Mouse (Mus musculus): ENCODE measurements around the gene Atxn7l3b.

The Atxn7l3b gene

DNA sequence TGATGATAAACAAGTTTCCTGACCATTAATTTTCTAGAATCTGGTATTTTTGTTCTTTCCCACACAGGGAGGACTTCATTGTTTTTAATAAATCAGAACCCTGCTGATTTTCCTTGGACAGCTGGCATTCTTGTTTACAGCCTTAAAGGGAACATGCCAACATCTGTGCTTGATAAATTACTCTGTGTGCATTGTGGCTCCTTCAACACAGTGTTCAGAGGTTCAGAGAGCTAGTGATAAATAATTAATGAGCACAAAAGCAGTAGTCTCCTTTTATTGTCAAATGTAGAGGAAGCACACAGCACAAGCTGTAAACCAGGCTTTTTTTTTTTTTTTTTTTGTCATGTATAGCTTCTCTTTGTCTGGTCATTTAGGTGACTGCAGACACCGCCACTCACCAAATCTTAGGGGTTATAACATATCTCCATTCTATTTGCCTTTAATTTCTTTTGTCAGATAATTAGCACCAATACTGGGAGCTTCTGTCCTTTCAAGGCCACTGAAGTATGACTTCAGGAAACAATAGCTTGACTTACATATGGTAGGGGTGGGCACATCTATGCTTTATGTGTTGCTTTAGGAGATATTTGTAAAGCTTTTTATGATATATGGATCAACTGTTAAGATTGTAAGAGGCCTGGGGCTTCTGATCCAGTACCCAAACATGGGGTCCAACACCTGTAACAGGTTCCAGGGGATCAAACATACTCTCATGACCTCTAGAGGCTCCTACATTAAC is 52.0 kb downstream of the Atxn7l3b start:
- DNase-seq (ENCODE audit: extremely low spot score, low spot score): no peak

Measured in neural tube, embryonic 10.5 days (tissue).